Mouse (Mus musculus) retina, postnatal 7 days (tissue): ENCODE results near the gene Ace.
A peak's percentile ranks its signal among the peaks of the same experiment; 100 is the strongest.

Experiments used
- DNase-seq: peaks from one replicate; pipeline ENCODE4 v3.0.0-alpha.2; 2012; ENCODE audit warnings: low read depth, low spot score

Ace gene

DNA sequence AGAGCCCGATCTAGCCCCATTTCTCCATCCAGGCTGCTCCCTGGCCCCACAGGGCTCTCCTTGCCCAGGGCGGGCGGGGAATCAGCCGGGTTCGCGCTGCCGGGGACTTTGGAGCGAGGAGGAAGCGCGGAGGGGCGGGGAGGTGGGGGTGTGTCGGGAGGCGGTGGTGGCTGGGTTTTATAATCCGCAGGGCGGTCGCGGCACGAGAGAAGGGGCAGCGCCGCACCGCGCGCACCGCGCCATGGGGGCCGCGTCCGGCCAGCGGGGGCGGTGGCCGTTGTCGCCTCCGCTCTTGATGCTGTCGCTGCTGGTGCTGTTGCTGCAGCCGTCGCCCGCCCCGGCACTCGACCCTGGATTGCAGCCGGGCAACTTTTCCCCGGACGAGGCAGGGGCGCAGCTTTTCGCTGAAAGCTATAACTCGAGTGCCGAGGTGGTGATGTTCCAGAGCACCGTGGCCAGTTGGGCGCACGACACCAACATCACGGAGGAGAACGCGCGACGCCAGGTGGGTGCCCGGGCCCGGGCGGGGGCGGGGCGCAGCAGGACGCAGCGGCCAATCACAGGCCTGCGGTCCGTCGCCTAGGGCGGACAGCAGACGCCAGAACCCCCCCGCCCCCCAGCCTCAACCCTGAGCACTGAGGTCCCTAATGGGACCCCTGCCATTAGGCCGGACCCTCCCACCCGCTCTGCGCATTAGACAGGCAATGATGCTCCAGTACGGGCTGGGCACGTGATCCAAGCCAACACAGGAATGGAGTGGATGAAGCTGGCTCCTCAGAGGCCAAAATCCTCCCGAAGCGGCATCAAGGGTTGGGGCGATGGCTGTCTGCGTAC, at the start of gene Ace:
Gene Ace (plus strand): TSS at position 205 of the 834 bp plus-strand sequence.
- no peak for DNase-seq

DNA sequence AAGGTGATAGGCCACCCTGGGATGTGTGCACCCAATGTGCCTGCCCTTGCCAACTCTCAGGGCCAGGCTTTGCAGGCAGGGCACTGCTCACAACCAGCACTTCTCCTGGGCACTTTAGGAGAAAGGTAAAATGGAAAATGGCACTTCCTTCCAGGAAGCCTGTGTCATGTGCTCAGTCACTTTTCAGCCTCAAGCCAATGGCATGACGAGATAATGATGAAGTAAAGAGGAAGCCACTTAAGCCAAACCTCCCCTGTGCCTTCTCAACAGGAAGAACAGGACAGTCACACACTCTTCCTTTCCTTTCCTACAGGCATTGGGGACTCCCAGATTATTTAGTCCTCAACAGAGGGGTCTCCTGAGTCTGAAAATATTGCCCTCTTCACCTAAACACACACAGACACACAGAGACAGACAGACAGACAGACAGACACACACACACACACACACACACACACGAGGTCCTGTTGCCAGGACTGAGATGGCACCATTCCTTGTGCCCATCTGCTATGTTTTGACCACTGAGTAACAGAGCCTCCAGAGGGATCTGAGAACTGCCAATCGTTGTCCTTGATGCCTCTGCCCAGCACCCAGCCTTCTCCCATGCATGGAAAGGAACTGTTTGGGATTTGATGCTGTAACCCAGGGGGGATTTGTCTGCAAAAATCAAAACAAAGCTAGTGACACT, 47.5 kb upstream of the Ace start:
- DNase-seq = no peak

GRCm38 (mm10) chr11:105920836-105921235, 46.9 kb upstream of the Ace start:
- DNase-seq = no peak

DNA sequence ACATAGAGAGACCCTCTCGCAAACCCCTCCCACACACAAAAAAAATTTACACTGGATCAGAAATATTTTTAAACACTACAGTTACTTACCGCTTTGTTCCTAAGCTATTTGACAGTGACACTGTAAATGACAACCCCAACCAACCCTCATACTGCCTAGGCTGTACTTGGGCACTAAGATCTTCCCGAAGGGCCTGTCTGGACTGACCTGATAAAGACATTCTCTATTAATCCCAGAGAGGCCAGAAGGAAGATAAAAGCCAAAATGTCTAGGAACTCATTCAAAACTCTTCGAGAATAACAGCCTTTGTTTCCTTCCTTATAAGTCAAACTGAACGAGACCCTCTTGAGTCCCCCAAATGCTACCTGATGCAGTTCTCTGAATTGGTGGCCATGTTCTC, 46.5 kb upstream of the Ace start:
- DNase-seq = no peak

DNA sequence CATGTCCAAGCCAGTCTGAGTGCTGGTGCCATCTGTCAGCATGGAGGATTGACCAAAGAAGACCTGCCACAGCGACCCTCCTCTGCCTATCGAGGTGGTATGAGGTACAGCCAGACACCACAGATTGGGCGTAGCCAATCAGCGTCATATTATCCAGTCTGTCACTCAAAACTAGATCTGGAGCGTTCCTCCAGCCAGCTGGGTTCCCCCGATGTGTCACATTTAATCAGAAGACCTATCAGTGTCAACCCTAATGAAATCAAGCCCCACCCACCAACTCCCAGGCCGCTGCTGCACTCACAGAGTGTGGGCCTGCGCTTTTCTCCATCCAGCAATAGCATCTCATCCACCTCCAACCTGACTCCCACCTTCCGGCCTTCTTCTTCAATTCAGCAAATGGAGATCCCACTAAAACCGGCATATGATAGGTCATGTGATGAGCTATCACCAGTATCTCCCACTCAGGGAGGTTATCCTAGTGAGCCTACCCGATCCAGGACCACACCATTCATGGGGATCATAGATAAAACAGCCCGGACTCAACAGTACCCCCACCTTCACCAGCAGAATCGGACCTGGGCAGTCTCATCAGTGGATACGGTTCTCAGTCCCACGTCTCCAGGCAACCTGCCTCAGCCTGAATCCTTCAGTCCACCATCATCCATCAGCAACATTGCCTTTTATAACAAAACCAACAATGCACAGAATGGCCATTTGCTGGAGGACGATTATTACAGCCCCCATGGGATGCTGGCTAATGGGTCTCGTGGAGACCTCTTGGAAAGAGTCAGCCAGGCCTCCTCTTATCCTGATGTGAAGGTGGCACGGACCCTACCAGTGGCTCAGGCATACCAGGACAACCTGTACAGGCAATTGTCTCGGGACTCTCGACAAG, 44.7 kb upstream of the Ace start:
- DNase-seq = no peak

DNA sequence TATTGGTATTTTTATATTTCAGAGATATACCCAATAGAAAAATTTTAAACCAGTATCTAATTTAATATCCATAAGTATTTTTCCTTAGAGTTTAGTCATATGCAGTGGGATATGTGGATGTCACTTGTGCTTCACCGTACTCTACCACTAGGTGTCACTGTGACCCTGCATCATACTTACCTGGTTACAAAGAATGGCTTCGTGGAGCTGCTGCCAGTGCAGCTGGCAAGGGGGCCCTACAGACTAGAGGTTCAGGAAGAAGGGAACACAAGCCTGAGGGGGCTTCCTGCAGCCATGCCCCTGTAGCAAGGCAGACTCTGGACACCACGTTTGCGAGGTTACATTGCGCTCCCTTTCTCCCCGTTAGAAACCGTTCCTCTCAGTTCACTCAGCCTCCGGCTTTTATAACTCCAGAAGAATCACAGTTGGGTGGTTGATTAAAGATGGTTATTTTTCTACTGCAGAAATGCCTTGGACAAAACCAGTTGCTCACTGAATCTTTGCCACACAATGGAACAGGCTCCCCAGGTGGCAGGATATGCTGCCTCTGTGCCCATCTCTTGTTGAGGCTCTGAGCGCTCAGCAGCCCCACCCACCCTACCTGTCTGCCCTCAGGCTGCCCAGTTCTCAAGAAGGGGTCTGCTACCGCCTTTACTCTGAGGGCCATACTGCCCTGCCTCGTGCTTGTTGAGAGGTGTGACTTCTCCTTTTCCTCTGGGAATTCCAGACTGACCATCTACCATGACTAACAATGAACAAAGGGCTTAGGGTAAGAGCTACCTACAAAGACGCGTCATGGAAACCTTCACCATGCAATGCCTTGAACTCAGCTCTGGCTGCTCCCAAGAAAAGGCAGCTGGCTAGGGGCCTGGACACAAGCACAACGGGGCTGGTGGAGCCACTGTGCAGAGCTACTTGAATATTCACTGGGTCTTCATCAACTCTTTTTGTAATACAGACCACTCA, 40.4 kb upstream of the Ace start:
- peak; percentile 76 for DNase-seq

GRCm38 (mm10) chr11:105928171-105928570, 39.6 kb upstream of the Ace start:
- DNase-seq = no peak

- DNase-seq = no peak
Observed at GRCm38 (mm10) chr11:105931380-105931779, 36.4 kb upstream of the Ace start.

DNA sequence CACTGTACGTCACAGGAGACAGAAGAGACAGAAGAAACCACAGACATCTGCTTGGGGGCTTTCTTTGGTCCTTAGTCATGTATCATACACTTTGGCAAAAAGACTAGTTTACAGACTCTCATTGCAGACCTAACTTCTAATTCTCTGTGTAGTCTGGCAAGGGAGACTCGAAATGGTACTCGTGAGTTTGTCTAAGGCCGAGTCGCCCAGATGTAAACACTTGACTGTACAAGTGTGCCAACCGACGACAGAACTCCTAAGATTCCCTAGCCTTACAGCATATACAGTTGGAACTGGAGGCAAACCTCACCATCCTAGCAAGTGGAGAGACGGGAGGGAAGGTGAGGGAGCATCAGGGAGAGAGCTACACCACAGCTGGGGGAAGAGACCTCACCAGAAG, 34.0 kb upstream of the Ace start:
- DNase-seq = no peak

DNA sequence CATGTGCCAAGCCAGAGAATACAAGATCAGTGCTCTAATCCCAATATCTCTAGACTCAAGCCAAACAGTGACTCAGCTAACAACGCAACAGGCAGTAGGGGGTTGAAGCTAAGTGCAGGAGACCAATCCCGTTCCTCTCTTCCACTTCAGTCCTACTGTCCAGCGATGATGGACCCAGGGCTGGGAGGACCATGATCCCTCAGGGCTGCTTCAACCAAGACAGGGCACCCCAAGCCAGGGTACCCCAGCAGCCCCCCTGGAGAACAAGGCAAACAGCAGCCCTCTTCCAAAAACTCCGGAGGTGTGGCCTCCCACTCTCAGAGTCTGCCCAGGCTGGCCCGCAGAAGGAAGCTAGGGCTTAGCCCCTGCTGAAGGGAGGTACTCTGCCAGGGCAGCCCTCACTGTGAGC, 33.4 kb upstream of the Ace start:
- no peak for DNase-seq

- peak; percentile 29 for DNase-seq
Observed at GRCm38 (mm10) chr11:105934816-105935215, 32.9 kb upstream of the Ace start.

- no peak for DNase-seq
Observed at GRCm38 (mm10) chr11:105935496-105935895, 32.2 kb upstream of the Ace start.

DNA sequence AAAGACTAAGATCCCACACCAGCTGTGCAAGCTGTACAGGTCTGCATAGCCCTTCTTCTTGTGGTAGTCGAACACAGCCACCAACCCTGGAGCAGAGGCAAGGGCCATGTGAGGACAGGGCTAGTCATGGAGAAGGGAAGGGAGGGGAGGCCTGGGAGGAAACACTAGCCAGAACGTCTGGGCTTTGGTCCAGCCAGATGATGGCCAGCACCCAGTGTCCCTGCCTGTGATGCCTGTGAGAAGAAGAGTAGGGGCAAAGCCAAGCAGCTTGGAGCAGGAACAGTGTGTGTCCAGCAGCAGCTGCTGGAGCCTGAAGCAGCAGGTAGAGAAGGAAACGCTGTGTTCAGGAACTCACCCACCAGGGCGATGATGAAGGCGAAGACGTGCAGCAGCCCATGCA, 31.5 kb upstream of the Ace start:
- no peak for DNase-seq

DNA sequence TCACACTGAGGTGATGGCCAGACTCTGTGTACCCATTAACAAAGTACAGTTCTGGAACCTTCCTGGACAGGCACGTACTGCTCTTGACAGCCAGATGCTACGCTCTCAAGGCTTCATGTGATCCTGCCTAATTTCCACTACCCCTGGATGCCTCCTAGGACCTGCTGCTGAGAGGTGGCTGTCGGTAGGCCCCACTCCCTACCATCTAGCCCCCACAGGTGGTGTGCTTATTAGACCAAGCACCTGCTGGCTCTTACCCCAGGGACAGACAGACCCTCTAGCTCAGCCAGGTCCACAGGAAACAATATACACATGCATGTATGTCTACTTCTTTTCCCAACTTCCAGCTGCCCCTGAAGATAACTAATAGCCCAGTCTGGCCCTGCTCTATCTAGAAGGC, 30.8 kb upstream of the Ace start:
- DNase-seq = no peak

DNA sequence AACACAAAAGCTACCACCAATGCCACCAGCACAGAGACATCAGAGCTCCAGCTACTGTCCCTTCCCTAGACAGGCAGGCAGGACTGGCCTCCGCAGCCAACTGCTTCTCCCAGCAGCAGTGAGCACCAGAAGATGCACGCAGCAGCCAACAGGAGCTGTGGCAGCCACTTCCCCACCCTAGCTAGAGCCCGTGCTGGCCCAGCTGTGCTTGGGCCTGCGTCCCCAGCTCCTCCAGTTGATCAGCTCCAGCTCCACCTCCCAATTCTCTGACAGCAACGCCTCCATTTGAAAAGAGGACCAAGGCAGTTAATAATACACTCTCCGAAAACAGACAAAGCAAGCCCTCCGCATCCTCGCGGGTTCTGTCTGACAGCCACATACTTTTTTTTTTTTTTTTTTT, 29.0 kb upstream of the Ace start:
- DNase-seq = no peak

GRCm38 (mm10) chr11:105941973-105942372, 25.8 kb upstream of the Ace start:
- DNase-seq = no peak

DNA sequence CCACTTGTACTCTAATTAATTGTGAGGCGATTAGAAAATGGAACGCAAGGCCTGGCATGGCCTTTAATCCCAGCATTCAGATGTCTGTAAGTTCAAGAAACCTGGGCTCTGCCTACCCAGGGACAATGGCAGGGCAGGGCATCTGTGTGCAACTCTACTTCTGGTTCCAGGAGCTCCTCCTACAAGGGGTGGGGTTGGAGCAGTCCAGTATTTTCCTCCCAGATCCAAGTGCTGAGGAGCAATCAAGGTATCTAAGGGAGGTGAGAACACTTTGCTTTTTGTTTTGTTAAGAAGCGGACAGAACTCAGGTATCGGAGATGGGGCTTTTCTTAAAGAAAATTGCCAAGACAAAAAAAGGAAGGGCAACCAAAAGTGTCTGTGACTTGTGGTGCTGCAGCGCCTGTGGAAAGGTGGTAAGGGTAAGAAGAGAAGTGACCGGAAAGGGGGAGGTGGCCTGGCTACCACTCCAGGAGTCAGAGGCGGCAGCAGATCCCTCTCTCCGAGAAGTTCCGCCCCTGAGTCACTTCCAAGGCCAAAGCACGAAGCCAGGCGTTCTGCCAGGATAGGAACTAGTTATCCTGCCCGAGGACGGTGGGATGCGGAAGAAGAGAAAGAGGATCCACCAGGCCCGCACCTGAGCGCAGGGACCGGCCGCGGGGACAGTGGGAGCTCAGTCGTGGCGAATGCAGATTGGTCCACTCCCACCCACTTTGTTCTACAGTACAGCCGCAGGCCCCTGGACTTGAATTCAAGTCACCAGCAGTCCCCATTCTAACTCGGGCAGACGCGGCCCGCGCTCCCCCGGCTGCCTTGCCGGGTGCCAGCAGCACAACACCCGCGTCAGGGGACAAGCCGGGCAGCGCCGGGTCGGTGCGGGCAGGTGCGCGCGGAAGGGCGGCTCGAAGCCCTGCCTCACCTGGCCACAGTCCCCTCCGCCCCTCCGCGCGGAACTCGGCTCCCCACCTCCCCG, 24.3 kb upstream of the Ace start:
- DNase-seq = no peak

GRCm38 (mm10) chr11:105944126-105944621, 23.6 kb upstream of the Ace start:
- DNase-seq = no peak
